Mouse (Mus musculus) heart, postnatal 36 days (tissue): Measurements from ENCODE around the gene Gm26727. TPM values are rescaled to one million over a fixed set of nuclear protein-coding genes. Genes with fewer than 3 reads are reported as not detected.
A peak's percentile ranks its signal among the peaks of the same experiment; 100 is the strongest.
"Not testable (repeated sequence)": the region's sequence is repeated elsewhere in the genome, so short reads cannot be mapped to it uniquely, and the experiment has no call there.

Experiments used
- DNase-seq, 2 experiments: peaks; one replicate each; pipeline ENCODE4 v3.0.0; 2021 to 2022
- intact Hi-C: fragments of 180-260 bp; cut with DNase I; formaldehyde crosslinking; loops from one replicate; pipeline ENCODE4 v1.15.1; 2025
- total RNA-seq, 2 experiments: library from RNA; stranded (reverse); gene quantifications; 2 replicates each; pipeline ENCODE4 v1.2.3; 2021

The Gm26727 gene
- total RNA-seq: not detected

- intact Hi-C loops: no loop called here
- DNase-seq: no peak
Observed at GRCm38 (mm10) chr2:67433081-67433480, at the start of gene Gm26727. Gene Gm26727 (minus strand): TSS chr2:67433181.

- DNase-seq: peak in 1 of 2 experiments; percentile 9
- intact Hi-C loops: no loop called here
Observed at GRCm38 (mm10) chr2:67481051-67481450, 48.1 kb upstream of the Gm26727 start.

- peak; percentile 32 to 47 for DNase-seq
- intact Hi-C loops: loop anchor here (5.0 kb wide), 1 partner anchor 250 kb away; no protein-coding TSS in a partner anchor
Observed at GRCm38 (mm10) chr2:67477753-67478152, 44.8 kb upstream of the Gm26727 start.

GRCm38 (mm10) chr2:67470030-67470429 lies 37.0 kb upstream of the Gm26727 start:
- intact Hi-C loops, DNase-seq: not testable (repeated sequence)

- intact Hi-C loops: no loop called here
- DNase-seq: no peak
Observed at GRCm38 (mm10) chr2:67467036-67467435, 34.1 kb upstream of the Gm26727 start.

- no peak for DNase-seq
- intact Hi-C loops: no loop called here
Observed at GRCm38 (mm10) chr2:67460857-67461256, 27.9 kb upstream of the Gm26727 start.

GRCm38 (mm10) chr2:67447206-67447605 lies 14.2 kb upstream of the Gm26727 start:
- DNase-seq: peak; percentile 12 to 36
- intact Hi-C loops: loop anchor here (5.0 kb wide), 1 partner anchor 60 kb away; no protein-coding TSS in a partner anchor

- no peak for DNase-seq
- intact Hi-C loops: loop anchor here (5.0 kb wide), 1 partner anchor 61 kb away; no protein-coding TSS in a partner anchor
Observed at GRCm38 (mm10) chr2:67446772-67447171, 13.8 kb upstream of the Gm26727 start.

- peak; percentile 34 to 44 for DNase-seq
Observed at GRCm38 (mm10) chr2:67445780-67446179, 12.8 kb upstream of the Gm26727 start, which contains the start of gene Xirp2. Gene Xirp2 (plus strand): TSS chr2:67446002.

GRCm38 (mm10) chr2:67438309-67438708 lies 5.3 kb upstream of the Gm26727 start:
- no peak for DNase-seq
- intact Hi-C loops: no loop called here

More at GRCm38 (mm10) chr2:67445780-67446179, 12.8 kb upstream of the Gm26727 start, which contains the start of gene Xirp2:
- intact Hi-C loops: loop anchor here (5.0 kb wide), 1 partner anchor 62 kb away; no protein-coding TSS in a partner anchor

GRCm38 (mm10) chr2:67422799-67423198 lies 10.2 kb downstream of the Gm26727 start:
- no peak for DNase-seq
- intact Hi-C loops: no loop called here

GRCm38 (mm10) chr2:67420853-67421252 lies 12.1 kb downstream of the Gm26727 start:
- intact Hi-C loops: no loop called here
- no peak for DNase-seq

GRCm38 (mm10) chr2:67413425-67413824 lies 19.6 kb downstream of the Gm26727 start, which contains the start of gene Gm21830:
Gene Gm21830 (plus strand): TSS chr2:67413725.
- intact Hi-C loops, DNase-seq: not testable (repeated sequence)

Other genes starting within 250 kb of the Gm26727 start
- not detected for gene Gm21830, start 19.5 kb downstream of the Gm26727 start, total RNA-seq
- 100 to 1,000 TPM; 237 to 306 TPM for gene Xirp2, start 12.8 kb upstream of the Gm26727 start, total RNA-seq
- 1 to 10 TPM; 1.4 to 3.5 TPM for gene B3galt1, start 132.7 kb upstream of the Gm26727 start, total RNA-seq